Mouse (Mus musculus): Measurements from ENCODE around the gene Fbp1. TPM values are rescaled to one million over a fixed set of nuclear protein-coding genes. Genes with fewer than 3 reads are reported as not detected.

Gene Fbp1
- polyA plus RNA-seq, 1 experiment from 2014 or later, result 0.97 TPM

DNA sequence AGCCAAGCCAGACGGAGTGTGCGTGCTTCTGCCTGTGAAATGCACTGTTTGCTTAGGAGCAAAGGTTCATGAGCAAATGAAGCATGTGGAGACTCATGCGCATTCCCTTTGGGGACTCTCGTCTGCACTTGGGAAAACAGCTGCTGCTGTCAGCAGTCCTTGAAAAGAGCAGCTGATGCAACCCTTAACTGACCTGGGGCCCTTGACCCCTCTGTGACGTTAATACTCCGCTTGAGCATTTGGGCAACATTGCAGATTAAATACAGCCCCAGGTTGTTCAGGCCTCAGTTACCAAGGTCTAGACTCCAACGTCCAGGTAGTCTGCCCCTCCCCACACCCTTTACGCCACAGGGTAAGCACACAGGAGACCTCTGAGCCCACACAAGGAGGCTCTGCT lies 20.1 kb upstream of the Fbp1 start:
- TF ChIP-seq CTCF (IDR thresholded peaks at IDR 0.05; ENCODE audit: low read depth), result no peak
- Histone ChIP-seq H3K4me2 (no peak overlapping the region), H3K27ac (ENCODE audit: low read depth) (no peak overlapping the region), H3K4me1 (ENCODE audit: insufficient read depth) (peaks cover 4% of the 10 kb centered on the region; the same call in 1 of the 2 replicates), H3K9ac (no peak overlapping the region), H3K36me3 (ENCODE audit: insufficient read depth) (no peaks in the 10 kb centered on the region), H3K27me3 (ENCODE audit: insufficient read depth, low read length) (0 out of 2 replicates have a peak, but pooled peaks cover 3% of the 10 kb centered on the region), H3K9me3 (ENCODE audit: low read depth, low read length) (no peaks in the 10 kb centered on the region), H3K4me3 (ENCODE audit: low read depth, low read length) (no peak overlapping the region)
- WGBS, result 27% methylated on average over 8 of the region's 8 CpGs
- ATAC-seq (ENCODE audit: insufficient read depth), result peak; percentile 70
- peak; percentile 51 for DNase-seq

DNA sequence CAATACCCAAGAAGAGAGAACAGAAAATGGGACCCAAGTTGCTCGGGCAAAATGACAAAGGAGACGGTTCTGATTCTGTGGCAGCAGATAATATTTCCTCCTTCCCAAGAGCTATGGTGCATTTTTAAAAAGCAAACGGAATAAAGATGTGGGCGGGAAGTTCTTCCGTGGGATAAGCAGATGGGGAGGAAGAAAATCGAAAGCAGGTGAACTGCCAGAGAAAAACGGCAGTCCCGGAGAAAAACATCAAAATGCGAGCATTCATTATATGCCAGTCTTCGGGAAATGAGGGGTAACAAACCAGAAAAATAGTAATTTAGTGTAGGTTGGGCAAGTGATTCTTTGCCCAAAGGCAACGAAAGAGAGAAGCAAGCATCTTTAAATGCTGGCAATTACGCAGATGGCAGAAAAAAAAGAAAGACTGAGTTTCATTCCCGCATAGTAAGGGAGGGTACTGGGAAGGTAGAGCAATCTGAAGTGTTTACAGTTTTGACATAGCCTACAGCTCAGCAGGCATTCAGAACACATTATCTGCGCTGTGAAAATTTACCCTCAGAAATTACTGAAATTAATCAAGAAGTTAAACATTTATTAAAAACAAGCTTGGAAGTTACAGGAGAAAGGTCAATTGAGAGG lies 19.6 kb upstream of the Fbp1 start:
- no peak overlapping the region for H3K27ac ChIP-seq (ENCODE audit: low read depth)
- TF ChIP-seq CTCF (IDR thresholded peaks at IDR 0.05; ENCODE audit: low read depth), result no peak
- H3K36me3 ChIP-seq (ENCODE audit: insufficient read depth), result no peaks in the 10 kb centered on the region
- WGBS, result 73% methylated on average over 14 of the region's 14 CpGs
- H3K4me3 ChIP-seq (ENCODE audit: low read depth, low read length), result no peak overlapping the region
- no peak overlapping the region for H3K4me2 ChIP-seq
- H3K27me3 ChIP-seq (ENCODE audit: insufficient read depth, low read length), result 0 out of 2 replicates have a peak, but pooled peaks cover 3% of the 10 kb centered on the region
- no peak overlapping the region for H3K9ac ChIP-seq
- H3K9me3 ChIP-seq (ENCODE audit: low read depth, low read length), result no peaks in the 10 kb centered on the region
- no peak for ATAC-seq (ENCODE audit: insufficient read depth)
- peaks cover 4% of the 10 kb centered on the region; the same call in 1 of the 2 replicates for H3K4me1 ChIP-seq (ENCODE audit: insufficient read depth)
- no peak for DNase-seq

DNA sequence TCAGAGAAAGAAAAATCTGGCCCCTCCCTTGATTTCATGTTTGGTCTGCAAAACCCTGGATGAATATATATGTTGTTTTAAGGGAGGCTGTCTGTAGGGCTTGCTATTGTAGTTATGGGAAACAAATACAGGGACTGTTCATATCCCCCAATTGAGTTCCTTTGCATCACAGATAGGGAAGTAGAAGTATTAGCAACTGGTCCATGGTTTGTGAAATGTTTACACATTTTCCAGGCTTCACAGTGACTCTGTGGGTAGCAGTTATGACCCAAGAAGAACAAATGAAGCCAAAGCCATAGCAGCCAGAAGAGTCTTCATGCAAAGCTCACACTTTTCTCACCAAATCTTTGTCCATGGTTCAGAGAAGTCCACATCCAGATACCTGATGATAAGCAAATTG lies 13.1 kb upstream of the Fbp1 start:
- Histone ChIP-seq H3K4me3 (ENCODE audit: low read depth, low read length) (no peak overlapping the region), H3K4me2 (no peak overlapping the region), H3K27me3 (ENCODE audit: insufficient read depth, low read length) (no peaks in the 10 kb centered on the region), H3K4me1 (ENCODE audit: insufficient read depth) (no peaks in the 10 kb centered on the region), H3K36me3 (ENCODE audit: insufficient read depth) (no peaks in the 10 kb centered on the region), H3K9me3 (ENCODE audit: low read depth, low read length) (no peaks in the 10 kb centered on the region), H3K9ac (no peak overlapping the region), H3K27ac (ENCODE audit: low read depth) (no peak overlapping the region)
- DNase-seq (no peak), ATAC-seq (ENCODE audit: insufficient read depth) (no peak)
- no peak for TF ChIP-seq CTCF (IDR thresholded peaks at IDR 0.05; ENCODE audit: low read depth)

DNA sequence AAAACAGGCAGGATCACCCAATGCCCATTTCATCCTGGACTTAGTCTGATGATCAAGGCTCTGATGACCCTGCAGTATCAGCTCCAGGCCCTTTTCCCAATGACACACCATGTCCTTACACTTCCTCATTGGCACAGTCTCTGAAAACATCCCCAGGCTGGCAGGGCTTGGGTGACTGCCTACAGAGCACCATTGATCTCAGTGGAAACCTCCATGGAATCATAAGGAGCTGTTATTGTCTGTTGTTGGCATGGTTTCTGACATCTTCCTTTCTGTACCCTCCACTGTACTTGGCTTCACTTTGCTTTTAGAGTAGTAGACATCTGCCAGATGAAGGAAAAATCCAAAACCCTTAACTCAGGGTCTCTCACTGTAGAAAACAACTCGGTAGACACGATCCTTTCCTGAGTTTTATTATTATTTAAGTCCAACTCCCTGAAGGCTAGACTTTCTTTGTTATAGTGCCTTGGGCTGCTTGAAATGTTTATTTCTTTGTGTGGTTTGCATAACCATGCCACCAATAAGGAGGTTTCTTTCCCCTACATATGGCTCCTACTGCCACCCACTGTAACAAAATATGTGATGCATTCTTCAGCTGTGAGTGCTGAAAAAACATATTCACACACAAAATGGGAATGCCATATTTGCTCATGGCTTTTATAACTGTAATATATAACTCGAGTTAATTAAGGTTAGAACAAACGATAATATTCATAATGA lies 10.0 kb upstream of the Fbp1 start:
- ATAC-seq (ENCODE audit: insufficient read depth) (no peak), DNase-seq (no peak)
- WGBS, result 87% methylated on average over 4 of the region's 4 CpGs
- Histone ChIP-seq H3K9ac (no peak overlapping the region), H3K9me3 (ENCODE audit: low read depth, low read length) (no peaks in the 10 kb centered on the region), H3K4me2 (no peak overlapping the region), H3K36me3 (ENCODE audit: insufficient read depth) (no peaks in the 10 kb centered on the region), H3K27ac (ENCODE audit: low read depth) (no peak overlapping the region), H3K4me3 (ENCODE audit: low read depth, low read length) (no peak overlapping the region), H3K4me1 (ENCODE audit: insufficient read depth) (no peaks in the 10 kb centered on the region), H3K27me3 (ENCODE audit: insufficient read depth, low read length) (no peaks in the 10 kb centered on the region)
- no peak for TF ChIP-seq CTCF (IDR thresholded peaks at IDR 0.05; ENCODE audit: low read depth)

DNA sequence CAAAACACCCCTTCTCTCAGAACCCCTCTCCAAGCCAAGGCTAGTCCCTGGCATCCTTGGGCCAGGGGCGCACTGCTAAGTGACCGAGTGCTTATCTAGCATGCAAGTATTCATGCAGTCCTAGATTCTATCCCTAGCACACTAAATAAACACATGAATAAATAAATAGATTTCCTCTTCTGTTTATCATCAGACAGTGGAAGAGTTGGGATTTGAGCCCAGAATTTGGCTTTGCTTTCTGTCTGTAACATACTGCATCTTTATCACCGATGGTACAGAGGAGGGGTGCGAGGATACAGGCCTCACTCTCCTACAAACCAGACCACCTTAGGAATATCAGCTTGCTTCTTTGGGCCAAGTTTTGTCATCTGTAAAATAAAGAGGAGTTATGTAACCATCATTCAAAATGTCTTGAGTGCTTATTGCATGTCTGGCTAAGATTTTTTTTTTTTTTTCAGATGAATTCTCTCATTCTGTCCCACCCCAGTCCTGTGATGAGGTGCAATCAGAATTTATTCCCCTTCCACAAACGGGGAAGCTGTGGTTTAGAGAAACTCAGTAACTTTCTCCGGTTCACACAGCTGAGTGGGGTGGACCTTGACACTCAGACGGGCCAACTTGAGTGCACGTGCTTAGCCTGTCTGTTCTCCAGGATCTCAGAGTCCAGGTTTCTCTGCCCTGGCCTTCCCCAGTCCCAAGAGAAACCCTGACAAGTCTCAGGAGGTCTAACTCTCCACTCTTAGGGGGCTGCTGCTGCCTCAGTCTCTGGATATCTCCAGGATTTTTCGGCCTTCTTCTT lies 5.2 kb upstream of the Fbp1 start:
- H3K27me3 ChIP-seq (ENCODE audit: insufficient read depth, low read length), result peaks cover 11% of the 10 kb centered on the region
- no peak overlapping the region for H3K4me2 ChIP-seq
- ATAC-seq (ENCODE audit: insufficient read depth) (peak; percentile 72), DNase-seq (peak; percentile 68)
- H3K9me3 ChIP-seq (ENCODE audit: low read depth, low read length), result no peaks in the 10 kb centered on the region
- WGBS, result 50% methylated on average over 9 of the region's 9 CpGs
- H3K4me3 ChIP-seq (ENCODE audit: low read depth, low read length), result no peak overlapping the region
- no peaks in the 10 kb centered on the region for H3K36me3 ChIP-seq (ENCODE audit: insufficient read depth)
- H3K4me1 ChIP-seq (ENCODE audit: insufficient read depth), result no peaks in the 10 kb centered on the region
- H3K27ac ChIP-seq (ENCODE audit: low read depth), result peak overlapping the region; percentile 15; the same call in 1 of the 2 replicates
- H3K9ac ChIP-seq, result no peak overlapping the region
- no peak for TF ChIP-seq CTCF (IDR thresholded peaks at IDR 0.05; ENCODE audit: low read depth)

DNA sequence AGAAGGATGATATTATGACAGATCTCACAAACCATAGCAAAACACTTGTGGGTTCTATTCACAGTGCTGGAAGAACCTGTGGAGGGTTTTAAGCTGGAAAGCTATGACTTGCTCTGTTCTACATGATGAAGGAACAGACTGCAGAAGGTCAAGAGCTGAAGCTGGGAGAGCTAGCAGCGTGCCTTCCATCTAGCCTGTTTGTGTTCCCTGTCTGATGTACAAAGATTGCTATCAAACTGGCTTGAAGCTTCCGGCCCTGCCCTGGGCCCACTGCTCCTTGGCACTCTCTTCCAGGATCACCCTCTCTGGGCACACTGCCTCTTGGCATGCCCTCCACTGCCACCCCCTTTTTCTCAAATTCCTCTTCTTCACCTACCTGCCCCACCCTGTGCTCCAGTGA lies 1.2 kb upstream of the Fbp1 start:
- H3K4me2 ChIP-seq, result no peak overlapping the region
- ATAC-seq (ENCODE audit: insufficient read depth) (no peak), DNase-seq (no peak)
- H3K4me3 ChIP-seq (ENCODE audit: low read depth, low read length), result no peak overlapping the region
- no peak overlapping the region for H3K9ac ChIP-seq
- no peak for TF ChIP-seq CTCF (IDR thresholded peaks at IDR 0.05; ENCODE audit: low read depth)
- H3K4me1 ChIP-seq (ENCODE audit: insufficient read depth), result no peaks in the 10 kb centered on the region
- no peaks in the 10 kb centered on the region for H3K9me3 ChIP-seq (ENCODE audit: low read depth, low read length)
- H3K36me3 ChIP-seq (ENCODE audit: insufficient read depth), result no peaks in the 10 kb centered on the region
- WGBS, result 46% methylated on average over 2 of the region's 2 CpGs
- no peak overlapping the region for H3K27ac ChIP-seq (ENCODE audit: low read depth)
- H3K27me3 ChIP-seq (ENCODE audit: insufficient read depth, low read length), result peaks cover 23% of the 10 kb centered on the region

DNA sequence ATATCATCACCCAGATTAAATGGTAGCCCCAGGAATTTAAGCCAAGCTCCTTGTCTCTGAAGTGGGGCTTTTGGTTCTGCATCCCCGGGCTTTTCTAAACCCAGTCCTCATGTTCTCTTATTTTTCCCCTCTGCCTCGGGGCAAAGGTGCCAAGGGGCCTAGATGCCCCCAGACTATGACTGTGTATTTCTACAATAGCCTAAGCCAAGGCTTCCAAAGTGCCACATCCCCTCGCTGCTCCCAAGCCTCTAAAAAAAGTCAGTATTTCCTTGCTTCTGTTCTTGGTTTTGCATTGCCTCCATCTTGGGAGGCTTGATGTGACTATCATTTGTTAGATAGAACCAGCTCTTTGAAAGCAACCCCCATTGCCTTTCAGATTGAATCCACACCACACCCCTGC lies 3.5 kb downstream of the Fbp1 start:
- no peak for TF ChIP-seq CTCF (IDR thresholded peaks at IDR 0.05; ENCODE audit: low read depth)
- Histone ChIP-seq H3K9me3 (ENCODE audit: low read depth, low read length) (no peaks in the 10 kb centered on the region), H3K27me3 (ENCODE audit: insufficient read depth, low read length) (peaks cover 21% of the 10 kb centered on the region), H3K4me3 (ENCODE audit: low read depth, low read length) (no peak overlapping the region), H3K36me3 (ENCODE audit: insufficient read depth) (no peaks in the 10 kb centered on the region), H3K9ac (no peak overlapping the region), H3K27ac (ENCODE audit: low read depth) (no peak overlapping the region), H3K4me2 (no peak overlapping the region), H3K4me1 (ENCODE audit: insufficient read depth) (no peaks in the 10 kb centered on the region)
- 83% methylated on average over 3 of the region's 3 CpGs for WGBS
- DNase-seq, result no peak
- ATAC-seq (ENCODE audit: insufficient read depth), result no peak
